ENCODE assay signal across 8 mouse cellular contexts in genomic region chr1:86007778-86008177, GRCm38 (mm10). TPM values are rescaled to one million over a fixed set of nuclear protein-coding genes. Genes with fewer than 3 reads are reported as not detected.
DNase-seq lines count a peak whose midpoint lies in the region; ATAC-seq and TF ChIP-seq lines count a peak whose summit lies in the region.

No protein-coding gene starts in this region.

- peaks cover 2% of the 10 kb centered on the region; the same call in 1 of the 2 replicates for H3K9me3 ChIP-seq in forebrain, embryonic 10.5 days
- H3K9me3 ChIP-seq in heart, embryonic 15.5 days (replicated peaks), result no peaks in the 10 kb centered on the region
- no peaks in the 10 kb centered on the region for H3K9me3 ChIP-seq in liver, embryonic 13.5 days (replicated peaks)
- no peaks in the 10 kb centered on the region for H3K9me3 ChIP-seq in neural tube, embryonic 11.5 days (ENCODE audit: control insufficient read depth, low read length)
- H3K9me3 ChIP-seq in stomach, postnatal 0 days (ENCODE audit: control insufficient read depth, low read length), result no peaks in the 10 kb centered on the region

- H3ac ChIP-seq in C2C12 (ENCODE audit: control insufficient read depth, insufficient read length, low read depth), result no peak overlapping the region

- WGBS in forebrain, embryonic 10.5 days, result 4% methylated on average over 7 of the region's 7 CpGs
- WGBS in heart, embryonic 15.5 days, result 2% methylated on average over 7 of the region's 7 CpGs
- WGBS in liver, embryonic 13.5 days (ENCODE audit: insufficient replicate concordance), result 2% methylated on average over 7 of the region's 7 CpGs
- under 1% methylated on average over 7 of the region's 7 CpGs for WGBS in neural tube, embryonic 11.5 days
- WGBS in stomach, postnatal 0 days, result 2% methylated on average over 7 of the region's 7 CpGs

- H3K4me3 ChIP-seq in C2C12 (ENCODE audit: insufficient read depth, poor library complexity, severe bottlenecking), result no peak overlapping the region
- no peak overlapping the region for H3K4me3 ChIP-seq in forebrain, embryonic 10.5 days
- H3K4me3 ChIP-seq in heart, embryonic 15.5 days, result no peak overlapping the region
- H3K4me3 ChIP-seq in liver, embryonic 13.5 days (replicated peaks), result no peak overlapping the region
- H3K4me3 ChIP-seq in neural tube, embryonic 11.5 days (ENCODE audit: low read depth, low read length), result no peak overlapping the region
- no peak overlapping the region for H3K4me3 ChIP-seq in stomach, postnatal 0 days (ENCODE audit: low read depth, low read length)

- H3K9ac ChIP-seq in heart, embryonic 15.5 days, result no peak overlapping the region
- H3K9ac ChIP-seq in liver, embryonic 13.5 days, result no peak overlapping the region
- no peak overlapping the region for H3K9ac ChIP-seq in neural tube, embryonic 11.5 days (ENCODE audit: low read length)
- no peak overlapping the region for H3K9ac ChIP-seq in stomach, postnatal 0 days (ENCODE audit: low read length)

- no peaks in the 10 kb centered on the region for H3K79me3 ChIP-seq in C2C12 (ENCODE audit: low read depth)

- peak; percentile 94 for DNase-seq in brain, adult 2 months (ENCODE audit: low read depth, low spot score)
- DNase-seq in forebrain, embryonic 10.5 days (ENCODE audit: extremely low spot score, low spot score), result peak; percentile 85
- peak; percentile 89 for DNase-seq in kidney, postnatal 14 days
- DNase-seq in liver, embryonic 13.5 days, result peak; percentile 48
- DNase-seq in neural tube, embryonic 11.5 days (ENCODE audit: low spot score), result peak; percentile 86
- DNase-seq in stomach, postnatal 0 days (ENCODE audit: low spot score), result peak; percentile 90

- TF ChIP-seq CTCF in C2C12 (IDR thresholded peaks at IDR 0.05; ENCODE audit: control insufficient read depth, insufficient read depth, insufficient read length), result peak; percentile 49
- peak; percentile 96 for TF ChIP-seq CTCF in stomach, postnatal 0 days (IDR thresholded peaks at IDR 0.05; ENCODE audit: low read depth)

- H3K27ac ChIP-seq in forebrain, embryonic 10.5 days, result no peak overlapping the region
- no peak overlapping the region for H3K27ac ChIP-seq in heart, embryonic 15.5 days
- H3K27ac ChIP-seq in liver, embryonic 13.5 days, result no peak overlapping the region
- no peak overlapping the region for H3K27ac ChIP-seq in neural tube, embryonic 11.5 days (ENCODE audit: low read depth, low read length)
- no peak overlapping the region for H3K27ac ChIP-seq in stomach, postnatal 0 days (replicated peaks)

- H3K36me3 ChIP-seq in C2C12 (ENCODE audit: control insufficient read depth, insufficient read depth), result no peaks in the 10 kb centered on the region
- no peaks in the 10 kb centered on the region for H3K36me3 ChIP-seq in forebrain, embryonic 10.5 days (replicated peaks)
- H3K36me3 ChIP-seq in heart, embryonic 15.5 days, result no peaks in the 10 kb centered on the region
- no peaks in the 10 kb centered on the region for H3K36me3 ChIP-seq in liver, embryonic 13.5 days
- no peaks in the 10 kb centered on the region for H3K36me3 ChIP-seq in neural tube, embryonic 11.5 days (ENCODE audit: control insufficient read depth, insufficient read depth, low read length)
- no peaks in the 10 kb centered on the region for H3K36me3 ChIP-seq in stomach, postnatal 0 days (ENCODE audit: control insufficient read depth, insufficient read depth, low read length)

- no peaks in the 10 kb centered on the region for H3K79me2 ChIP-seq in C2C12 (ENCODE audit: control insufficient read depth, insufficient read depth)

- TF ChIP-seq EP300 in stomach, postnatal 0 days (optimal IDR thresholded peaks at IDR 0.05), result no peak

- H3K27me3 ChIP-seq in C2C12 (ENCODE audit: control insufficient read depth, insufficient read depth, insufficient read length), result no peaks in the 10 kb centered on the region
- H3K27me3 ChIP-seq in forebrain, embryonic 10.5 days (ENCODE audit: poor library complexity, severe bottlenecking), result no peaks in the 10 kb centered on the region; the same call in 1 of the 2 replicates
- no peaks in the 10 kb centered on the region for H3K27me3 ChIP-seq in heart, embryonic 15.5 days
- 0 out of 2 replicates have a peak, but pooled peaks cover 4% of the 10 kb centered on the region for H3K27me3 ChIP-seq in liver, embryonic 13.5 days
- no peaks in the 10 kb centered on the region for H3K27me3 ChIP-seq in neural tube, embryonic 11.5 days (ENCODE audit: control insufficient read depth, insufficient read depth, low read length)
- no peaks in the 10 kb centered on the region for H3K27me3 ChIP-seq in stomach, postnatal 0 days (ENCODE audit: control insufficient read depth, insufficient read depth, low read length)

- no peaks in the 10 kb centered on the region for H3K4me1 ChIP-seq in forebrain, embryonic 10.5 days
- 0 out of 2 replicates have a peak, but pooled peaks cover 3% of the 10 kb centered on the region for H3K4me1 ChIP-seq in heart, embryonic 15.5 days (replicated peaks)
- H3K4me1 ChIP-seq in liver, embryonic 13.5 days (replicated peaks), result no peaks in the 10 kb centered on the region
- H3K4me1 ChIP-seq in neural tube, embryonic 11.5 days (ENCODE audit: control insufficient read depth, insufficient read depth, low read length), result no peaks in the 10 kb centered on the region
- H3K4me1 ChIP-seq in stomach, postnatal 0 days (replicated peaks; ENCODE audit: control insufficient read depth, insufficient read depth), result no peaks in the 10 kb centered on the region

- peak overlapping the region; percentile 41 for H3K4me2 ChIP-seq in heart, embryonic 15.5 days
- H3K4me2 ChIP-seq in liver, embryonic 13.5 days, result no peak overlapping the region
- no peak overlapping the region for H3K4me2 ChIP-seq in neural tube, embryonic 11.5 days (ENCODE audit: low read depth)
- no peak overlapping the region; the same call in 1 of the 2 replicates for H3K4me2 ChIP-seq in stomach, postnatal 0 days (replicated peaks; ENCODE audit: low read depth)

- peak; percentile 69; the same call in 1 of the 2 replicates for ATAC-seq in heart, embryonic 15.5 days (replicated peaks; ENCODE audit: insufficient number of reproducible peaks, insufficient read depth, low FRiP score, low read depth)
- ATAC-seq in liver, embryonic 13.5 days (ENCODE audit: low read depth), result peak; percentile 20; the same call in 1 of the 2 replicates
- peak; percentile 75; the same call in 1 of the 2 replicates for ATAC-seq in neural tube, embryonic 11.5 days (ENCODE audit: insufficient read depth, low FRiP score, low TSS enrichment)
- peak; percentile 76; the same call in 1 of the 2 replicates for ATAC-seq in stomach, postnatal 0 days (ENCODE audit: low FRiP score, low TSS enrichment)

TF ChIP-seq in C2C12, 6 proteins besides CTCF, POLR2A, EP300 and RAD21:
- no peak for TF ChIP-seq FOSL1 (IDR thresholded peaks at IDR 0.05; ENCODE audit: insufficient read depth, low read length, poor library complexity, severe bottlenecking)
- no peak for TF ChIP-seq CEBPB (IDR thresholded peaks at IDR 0.05; ENCODE audit: low read depth)
- TF ChIP-seq USF1 (IDR thresholded peaks at IDR 0.05; ENCODE audit: low read depth), result no peak
- TF ChIP-seq MYOD1 (IDR thresholded peaks at IDR 0.05; ENCODE audit: control insufficient read depth, insufficient read length, low read depth), result no peak
- no peak for TF ChIP-seq MYOG (IDR thresholded peaks at IDR 0.05; ENCODE audit: control insufficient read depth, extremely low read depth, insufficient read length)
- no peak for TF ChIP-seq MAX (IDR thresholded peaks at IDR 0.05)

RNA-seq across cellular contexts. Expression of gene Spata3, which starts 8.8 kb away (rescaled TPM):
- not detected for polyA plus RNA-seq in C2C12 (2012; fragmentation: generic; extraction: Trizol)
- polyA plus RNA-seq in forebrain, embryonic 10.5 days (2016; fragmentation: Nextera tagmentation; extraction: Ambion mirVana), result not detected in 2 replicates
- polyA plus RNA-seq in heart, embryonic 15.5 days (2015; fragmentation: Nextera tagmentation; extraction: Ambion mirVana), result not detected in 2 replicates
- polyA plus RNA-seq in liver, embryonic 13.5 days (2015; fragmentation: Nextera tagmentation; extraction: Ambion mirVana), result 0.13 TPM in 2 replicates
- polyA plus RNA-seq in neural tube, embryonic 11.5 days (2014; fragmentation: Nextera tagmentation; extraction: Ambion mirVana), result not detected in 2 replicates
- not detected in 2 replicates for polyA plus RNA-seq in stomach, postnatal 0 days (2015; fragmentation: Nextera tagmentation; extraction: Ambion mirVana)

RNA-seq across cellular contexts. Expression of gene 2810459M11Rik, which starts 37.9 kb away (rescaled TPM):
- polyA plus RNA-seq in C2C12 (2012; fragmentation: generic; extraction: Trizol), result not detected
- polyA plus RNA-seq in forebrain, embryonic 10.5 days (2016; fragmentation: Nextera tagmentation; extraction: Ambion mirVana), result 0.22 and 0.26 TPM in 2 replicates
- polyA plus RNA-seq in heart, embryonic 15.5 days (2015; fragmentation: Nextera tagmentation; extraction: Ambion mirVana), result 0.28 and 0.36 TPM in 2 replicates
- polyA plus RNA-seq in liver, embryonic 13.5 days (2015; fragmentation: Nextera tagmentation; extraction: Ambion mirVana), result 16.0 and 17.4 TPM in 2 replicates
- 0.68 and 0.87 TPM in 2 replicates for polyA plus RNA-seq in neural tube, embryonic 11.5 days (2014; fragmentation: Nextera tagmentation; extraction: Ambion mirVana)
- polyA plus RNA-seq in stomach, postnatal 0 days (2015; fragmentation: Nextera tagmentation; extraction: Ambion mirVana), result 8.0 and 9.1 TPM in 2 replicates

RNA-seq across cellular contexts. Expression of gene Gpr55, which starts 47.0 kb away (rescaled TPM):
- polyA plus RNA-seq in C2C12 (2012; fragmentation: generic; extraction: Trizol), result not detected
- polyA plus RNA-seq in forebrain, embryonic 10.5 days (2016; fragmentation: Nextera tagmentation; extraction: Ambion mirVana), result not detected in 2 replicates
- 0.06 and 0.08 TPM in 2 replicates for polyA plus RNA-seq in heart, embryonic 15.5 days (2015; fragmentation: Nextera tagmentation; extraction: Ambion mirVana)
- polyA plus RNA-seq in liver, embryonic 13.5 days (2015; fragmentation: Nextera tagmentation; extraction: Ambion mirVana), result 0.05 TPM in 2 replicates
- polyA plus RNA-seq in neural tube, embryonic 11.5 days (2014; fragmentation: Nextera tagmentation; extraction: Ambion mirVana), result not detected in 2 replicates
- 0.08 and 0.16 TPM in 2 replicates for polyA plus RNA-seq in stomach, postnatal 0 days (2015; fragmentation: Nextera tagmentation; extraction: Ambion mirVana)

RNA-seq across cellular contexts. Expression of gene Psmd1, which starts 56.4 kb away (rescaled TPM):
- 88.9 TPM for polyA plus RNA-seq in C2C12 (2012; fragmentation: generic; extraction: Trizol)
- 244 and 249 TPM in 2 replicates for polyA plus RNA-seq in forebrain, embryonic 10.5 days (2016; fragmentation: Nextera tagmentation; extraction: Ambion mirVana)
- 113 and 125 TPM in 2 replicates for polyA plus RNA-seq in heart, embryonic 15.5 days (2015; fragmentation: Nextera tagmentation; extraction: Ambion mirVana)
- 134 and 155 TPM in 2 replicates for polyA plus RNA-seq in liver, embryonic 13.5 days (2015; fragmentation: Nextera tagmentation; extraction: Ambion mirVana)
- polyA plus RNA-seq in neural tube, embryonic 11.5 days (2014; fragmentation: Nextera tagmentation; extraction: Ambion mirVana), result 242 and 249 TPM in 2 replicates
- polyA plus RNA-seq in stomach, postnatal 0 days (2015; fragmentation: Nextera tagmentation; extraction: Ambion mirVana), result 86.8 and 90.7 TPM in 2 replicates

Comparison
In these comparisons a context has a peak if more than half of its experiments do, and no peak if none do; other contexts are left out.
1. ATAC-seq: peak in every context shown above with its lines; median percentile 76 in stomach, postnatal 0 days; 75 in neural tube, embryonic 11.5 days; 69 in heart, embryonic 15.5 days; 20 in liver, embryonic 13.5 days.